Mouse (Mus musculus) embryonic stem cell, embryonic (primary cell): ENCODE data around the gene Fstl4.

Source experiments
- CTCF ChIA-PET, 4 experiments: fragments of 300-600 bp in 2 of 4; fragments of 350-600 bp in 2 of 4; sonication (Branson Sonifier 250); formaldehyde crosslinking; loops; one replicate each; lab custom pipeline; 2022; ENCODE audit warnings: inconsistent platforms in 2 of 4; lab: Charles Lee
- POLR2A ChIA-PET, 4 experiments: fragments of 300-600 bp in 2 of 4; fragments of 350-600 bp in 2 of 4; sonication (Branson Sonifier 250); formaldehyde crosslinking; loops; one replicate each; lab custom pipeline; 2022; ENCODE audit warnings: antibody characterized with exemption in 4 of 4, inconsistent platforms in 1 of 4; lab: Charles Lee

Gene Fstl4

DNA sequence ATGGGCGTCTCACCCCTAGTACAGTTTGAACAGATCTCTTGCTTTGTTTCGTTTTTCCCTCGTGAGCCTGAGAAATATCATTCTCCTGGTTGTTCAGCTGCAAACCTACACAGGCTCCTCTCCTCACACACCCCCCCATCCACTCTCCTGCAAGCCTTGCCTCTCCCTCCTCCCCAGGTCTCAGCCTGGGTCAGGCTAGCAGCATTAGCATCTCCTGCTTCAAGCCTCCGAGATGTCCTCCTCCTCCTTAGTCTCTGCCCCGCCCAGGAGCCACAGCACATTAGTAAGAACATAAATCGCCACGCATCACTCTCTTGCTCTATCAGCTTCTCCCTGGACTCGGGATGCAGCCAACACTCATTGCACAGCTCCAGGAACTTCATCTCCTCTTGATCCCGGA, 204.4 kb downstream of the Fstl4 start:
- ChIA-PET POLR2A (no interaction called here), CTCF (no interaction called here)

DNA sequence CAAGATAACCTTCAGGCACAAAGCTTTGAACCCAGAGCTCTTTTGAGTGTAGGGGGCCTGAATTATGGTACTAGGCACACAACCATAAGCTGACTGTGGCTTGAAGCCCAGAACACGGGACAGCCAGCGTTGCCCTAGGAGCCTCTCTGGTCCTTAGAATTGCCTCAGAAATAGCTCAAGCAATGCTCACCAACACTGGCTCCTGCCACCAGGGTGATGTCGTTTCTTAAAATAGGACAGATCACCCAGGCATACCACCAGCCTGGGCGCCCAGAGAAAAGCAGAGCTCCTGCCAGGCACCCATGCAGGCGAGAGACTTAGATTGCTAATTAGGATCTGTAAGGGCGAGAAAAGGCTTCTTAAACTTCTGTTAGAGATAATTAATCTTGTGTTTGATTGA, 206.0 kb downstream of the Fstl4 start:
- ChIA-PET POLR2A (no interaction called here), CTCF (interaction anchor here in 2 of 4 experiments (0.6 kb wide), 3 partner anchors 33 to 586 kb away, joined by 3 to 4 read pairs (median 3); no protein-coding TSS in a partner anchor)

DNA sequence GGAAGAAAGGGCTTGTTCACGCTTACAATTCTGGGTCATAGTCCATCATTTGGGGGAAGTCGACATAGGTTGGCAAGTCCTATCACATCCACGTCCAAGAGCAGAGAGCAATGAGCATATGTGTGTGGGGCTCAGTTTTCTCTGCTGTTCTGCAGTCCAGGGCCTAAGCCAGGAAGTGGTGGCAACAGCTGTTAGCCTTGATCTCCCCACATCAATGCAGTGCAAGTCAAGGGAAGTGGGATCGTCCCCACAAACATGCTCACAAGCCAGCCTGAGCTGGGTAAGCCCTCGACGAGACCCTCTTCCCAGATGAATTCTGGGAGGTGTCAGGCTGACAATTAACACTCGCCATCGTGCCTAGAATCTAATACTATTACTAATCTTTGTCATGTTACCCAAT, 222.6 kb downstream of the Fstl4 start:
- CTCF ChIA-PET: interaction anchor here in 1 of 4 experiments (1.1 kb wide), 1 partner anchor 15 kb away, joined by 3 read pairs; no protein-coding TSS in a partner anchor
- POLR2A ChIA-PET: no interaction called here

DNA sequence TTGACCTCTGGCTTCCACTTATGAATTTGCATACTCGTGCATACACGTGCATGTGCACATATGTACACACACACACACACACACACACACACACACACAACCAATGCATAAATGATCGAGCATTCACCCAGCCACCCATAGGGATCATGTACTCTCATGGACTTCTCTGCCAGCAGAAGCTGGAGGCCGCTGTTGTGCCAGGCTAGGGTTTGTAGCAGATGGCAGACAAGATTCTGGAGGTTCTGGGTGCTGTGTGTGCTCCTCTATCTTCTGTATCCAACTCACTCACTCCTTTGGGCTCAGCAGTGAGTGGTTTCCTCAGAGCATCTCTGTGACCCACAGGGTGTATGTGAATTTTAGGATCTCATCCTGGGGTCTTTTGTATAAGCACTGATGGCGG, 230.3 kb downstream of the Fstl4 start:
- POLR2A ChIA-PET: no interaction called here
- CTCF ChIA-PET: no interaction called here

DNA sequence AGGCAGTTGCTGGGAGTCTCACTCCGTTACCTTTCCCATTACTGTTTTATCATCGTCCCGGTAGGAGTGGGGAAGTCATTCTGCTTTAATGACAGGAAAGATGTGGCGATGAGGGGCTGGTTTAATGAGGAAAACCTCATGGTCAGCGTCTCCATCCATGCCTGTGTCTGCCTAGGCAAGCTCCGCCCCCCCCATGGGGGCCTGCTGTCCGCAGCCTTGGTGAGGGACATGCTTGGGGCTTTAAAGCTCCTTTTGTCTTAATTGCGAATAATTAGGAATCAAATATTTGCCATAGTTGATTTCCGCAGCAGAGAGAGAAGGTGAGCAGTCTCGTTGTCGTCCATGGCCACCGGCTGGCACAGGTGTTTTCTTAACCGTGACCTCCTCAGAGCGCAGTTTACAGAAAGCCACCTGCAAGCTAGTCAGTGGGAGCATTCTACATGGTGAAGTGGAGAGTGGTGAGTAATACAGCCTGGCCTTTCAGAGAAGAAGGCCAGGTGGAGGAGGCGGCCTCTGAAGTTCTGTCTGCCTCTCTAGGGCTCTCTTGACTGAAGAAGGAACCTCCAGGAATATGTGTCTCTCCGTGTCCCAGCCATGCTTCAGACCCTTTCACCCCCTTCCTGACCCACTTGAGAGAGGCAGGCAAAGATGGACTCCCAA, 232.1 kb downstream of the Fstl4 start:
- POLR2A ChIA-PET: no interaction called here
- CTCF ChIA-PET: interaction anchor here in 2 of 4 experiments (0.7 to 1.0 kb wide), 2 partner anchors 15 to 501 kb away, joined by 3 to 4 read pairs; no protein-coding TSS in a partner anchor

DNA sequence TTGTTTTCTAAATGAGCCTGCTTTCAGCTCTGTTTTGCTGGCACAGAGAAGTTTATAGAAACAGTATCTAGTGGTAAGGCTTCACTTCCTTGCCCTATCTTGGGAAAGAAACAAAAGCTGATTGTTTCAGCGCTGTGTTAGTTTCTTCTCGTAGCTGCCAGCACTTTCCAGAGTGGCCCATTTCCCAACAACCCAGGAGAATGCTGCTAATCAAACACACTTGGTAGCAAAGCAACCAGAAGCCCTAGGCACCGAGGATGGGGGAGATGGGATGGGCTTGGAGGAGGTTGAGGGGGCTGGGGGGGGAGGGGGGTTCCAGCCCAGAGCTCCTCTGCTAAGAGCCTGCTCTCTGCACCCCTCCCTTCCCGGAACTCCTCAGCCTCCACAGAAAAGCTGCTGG, 233.0 kb downstream of the Fstl4 start:
- POLR2A ChIA-PET: interaction anchor here in 1 of 4 experiments (0.6 kb wide), 1 partner anchor 82 kb away, joined by 6 read pairs; no protein-coding TSS in a partner anchor
- CTCF ChIA-PET: interaction anchor here in 1 of 4 experiments (0.7 kb wide), 1 partner anchor 502 kb away, joined by 4 read pairs; no protein-coding TSS in a partner anchor

DNA sequence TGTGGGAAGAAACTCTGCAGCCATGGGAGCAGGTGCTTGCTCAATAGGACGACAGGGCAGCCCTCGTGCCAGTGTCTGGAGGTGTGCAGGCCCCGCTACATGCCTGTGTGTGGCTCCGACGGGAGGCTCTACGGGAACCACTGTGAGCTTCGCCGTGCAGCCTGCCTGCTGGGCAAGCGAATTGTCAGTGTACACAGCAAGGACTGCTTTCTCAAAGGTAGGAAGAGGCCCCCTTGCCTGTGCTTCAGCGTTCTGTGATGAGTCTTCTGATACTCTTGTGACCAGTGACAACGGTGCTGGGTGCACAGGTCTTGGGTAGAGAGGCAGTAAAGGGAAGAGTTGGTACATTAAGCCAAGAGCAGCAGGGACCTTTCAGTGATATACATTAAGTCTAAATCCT, 235.8 kb downstream of the Fstl4 start:
- POLR2A ChIA-PET: interaction anchor here in 2 of 4 experiments (0.5 to 0.6 kb wide), 2 partner anchors 96 to 143 kb away, joined by 3 to 4 read pairs; no protein-coding TSS in a partner anchor

DNA sequence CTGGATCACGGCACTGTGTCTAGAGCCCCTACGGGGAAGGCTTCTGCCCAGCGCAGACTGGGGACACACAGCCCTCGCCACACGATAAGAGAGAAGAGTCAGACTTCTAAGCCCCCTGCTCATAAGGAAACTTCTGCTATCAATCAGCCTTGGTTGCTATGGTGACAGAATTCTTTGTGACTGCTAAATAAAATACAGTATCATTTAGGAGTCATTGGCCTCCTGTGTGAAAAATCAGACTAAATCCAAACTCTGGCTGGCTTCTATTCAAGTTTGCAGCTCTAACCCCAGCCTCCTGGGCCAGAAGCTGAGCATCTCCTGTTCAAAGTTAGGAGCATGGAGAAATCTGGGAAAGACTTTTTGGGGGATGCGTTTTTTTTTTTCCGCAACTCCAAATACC, 238.9 kb downstream of the Fstl4 start:
- ChIA-PET CTCF (interaction anchor here in 2 of 4 experiments (0.7 to 1.9 kb wide), 2 partner anchors 9 to 33 kb away, joined by 4 to 6 read pairs; no protein-coding TSS in a partner anchor), POLR2A (no interaction called here)

More for the DNA sequence above, 235.8 kb downstream of the Fstl4 start:
- CTCF ChIA-PET: no interaction called here

DNA sequence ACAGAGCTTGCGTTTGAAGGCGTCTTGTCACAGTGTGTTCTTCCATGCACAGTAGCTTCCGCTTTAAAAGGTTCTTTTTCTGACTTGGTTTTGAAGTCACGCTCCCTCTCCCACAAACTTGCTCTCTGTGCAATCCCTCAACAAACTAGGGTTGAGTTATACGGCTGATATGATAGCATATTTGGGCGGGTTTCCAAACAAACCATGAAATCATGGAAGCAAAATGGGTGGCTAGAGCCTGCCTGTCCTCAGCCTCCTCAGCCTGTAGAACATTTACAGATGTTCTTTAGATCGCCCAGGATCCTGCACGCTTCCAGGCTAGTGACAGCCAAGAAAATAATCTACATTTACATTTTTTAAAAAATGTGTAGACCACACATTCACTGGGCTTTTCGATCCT, 239.4 kb downstream of the Fstl4 start:
- CTCF ChIA-PET: interaction anchor here in 1 of 4 experiments (0.7 kb wide), 1 partner anchor 33 kb away, joined by 4 read pairs; no protein-coding TSS in a partner anchor
- POLR2A ChIA-PET: no interaction called here

DNA sequence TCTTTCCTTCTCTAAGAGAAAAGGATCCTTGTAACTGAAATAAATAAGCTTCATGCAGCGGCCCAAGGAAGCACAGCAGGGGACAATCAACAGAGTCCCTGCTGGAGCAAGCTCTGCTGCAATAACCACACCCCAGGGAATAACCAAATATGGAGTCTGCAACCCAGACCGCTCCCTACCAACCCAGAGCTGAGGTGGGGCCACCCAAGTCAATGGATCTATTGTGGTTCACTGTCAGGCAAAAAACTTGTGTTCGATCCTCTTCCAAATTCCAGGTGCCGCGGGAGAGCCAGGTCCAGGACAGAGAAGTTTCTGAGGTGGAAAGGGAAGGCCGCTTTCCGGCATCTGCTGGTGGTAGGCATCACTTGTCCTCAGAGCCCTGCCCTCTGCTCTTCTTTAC, 245.2 kb downstream of the Fstl4 start:
- ChIA-PET CTCF (interaction anchor here in 2 of 4 experiments (0.6 to 0.8 kb wide), 2 partner anchors 23 to 269 kb away, joined by 6 to 9 read pairs; no protein-coding TSS in a partner anchor), POLR2A (no interaction called here)

DNA sequence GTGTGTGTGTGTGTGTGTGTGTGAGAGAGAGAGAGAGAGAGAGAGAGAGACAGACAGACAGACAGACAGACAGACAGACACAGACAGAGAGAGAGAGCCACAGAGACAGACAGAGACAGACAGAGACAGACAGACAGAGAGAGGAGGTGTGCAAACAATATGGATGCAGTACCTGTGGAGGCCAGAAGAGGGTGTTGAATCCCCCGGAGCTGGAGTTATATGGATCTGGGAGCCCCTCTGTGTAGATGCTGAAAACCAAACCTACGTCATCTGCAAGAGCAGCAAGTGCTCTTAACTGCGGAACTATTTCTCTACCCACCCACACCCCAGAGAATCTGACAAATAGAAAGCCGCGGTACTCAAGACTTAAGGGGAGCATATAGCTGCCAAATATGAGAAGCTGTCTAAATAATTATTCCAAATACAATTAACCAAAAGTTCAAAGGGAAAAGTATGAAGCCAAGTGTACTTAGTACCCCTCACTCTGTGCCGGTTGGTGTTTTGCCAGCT, 247.6 kb downstream of the Fstl4 start:
- POLR2A ChIA-PET: interaction anchor here in 1 of 4 experiments (1.7 kb wide), 1 partner anchor 15 kb away, joined by 4 read pairs; no protein-coding TSS in a partner anchor
- CTCF ChIA-PET: interaction anchor here (0.6 to 1.2 kb wide), 12 partner anchors 9 to 302 kb away, joined by 3 to 7 read pairs (median 3); no protein-coding TSS in a partner anchor

DNA sequence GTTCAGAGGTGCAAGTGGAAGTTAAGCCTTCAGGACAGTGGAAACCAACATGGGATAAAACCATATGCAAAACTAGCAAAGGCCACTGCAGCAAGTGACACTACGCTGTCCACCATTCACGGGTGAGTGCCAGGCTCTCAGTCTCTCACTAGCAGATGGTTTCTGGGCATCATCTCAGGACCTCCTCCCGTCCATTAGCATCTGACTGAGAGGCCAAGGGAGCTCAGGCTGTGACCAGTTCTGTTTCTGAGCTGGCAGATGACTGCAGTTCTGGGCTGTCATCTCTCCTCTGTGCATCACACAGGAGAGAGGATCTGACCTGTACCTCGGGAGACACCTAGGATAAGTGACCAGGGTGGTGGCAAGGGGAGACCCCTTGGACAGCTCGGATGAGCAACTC, 249.5 kb downstream of the Fstl4 start:
- ChIA-PET POLR2A (no interaction called here), CTCF (interaction anchor here in 1 of 4 experiments (1.2 kb wide), 1 partner anchor 16 kb away, joined by 3 read pairs; no protein-coding TSS in a partner anchor)

DNA sequence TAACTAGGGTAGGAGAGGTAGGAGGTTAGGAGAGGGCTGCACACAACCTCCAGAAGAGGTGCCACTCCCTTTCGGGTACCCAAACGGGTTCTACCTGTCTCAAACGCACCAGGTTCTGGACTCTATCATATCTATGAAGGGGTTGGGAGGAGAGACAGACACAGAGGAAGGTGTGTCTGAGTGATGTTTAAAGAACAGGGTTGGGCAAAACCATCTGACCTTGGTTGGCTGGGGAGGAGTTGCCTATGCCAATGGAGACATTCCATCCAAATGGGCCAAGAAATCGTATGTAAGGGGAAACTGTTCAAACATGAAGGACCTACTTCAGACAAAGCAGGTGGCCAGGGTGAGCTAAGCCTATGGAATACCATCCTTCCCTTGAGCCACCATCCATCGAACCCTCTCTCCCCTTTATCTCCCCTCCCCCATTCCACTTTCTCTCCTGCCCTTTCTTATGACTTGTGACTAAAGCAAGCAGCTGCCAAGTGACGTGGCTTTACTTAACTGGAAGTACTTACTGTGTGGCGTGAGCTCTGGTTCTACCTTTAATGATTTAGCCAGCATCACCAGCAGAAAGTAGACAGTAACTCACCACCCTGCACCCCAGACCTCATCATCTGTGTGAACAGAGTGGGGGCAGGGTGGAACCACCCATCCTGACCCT, 252.1 kb downstream of the Fstl4 start:
- ChIA-PET POLR2A (no interaction called here), CTCF (interaction anchor here in 3 of 4 experiments (0.5 to 1.5 kb wide), 4 partner anchors 13 to 713 kb away, joined by 4 to 8 read pairs (median 4); no protein-coding TSS in a partner anchor)

DNA sequence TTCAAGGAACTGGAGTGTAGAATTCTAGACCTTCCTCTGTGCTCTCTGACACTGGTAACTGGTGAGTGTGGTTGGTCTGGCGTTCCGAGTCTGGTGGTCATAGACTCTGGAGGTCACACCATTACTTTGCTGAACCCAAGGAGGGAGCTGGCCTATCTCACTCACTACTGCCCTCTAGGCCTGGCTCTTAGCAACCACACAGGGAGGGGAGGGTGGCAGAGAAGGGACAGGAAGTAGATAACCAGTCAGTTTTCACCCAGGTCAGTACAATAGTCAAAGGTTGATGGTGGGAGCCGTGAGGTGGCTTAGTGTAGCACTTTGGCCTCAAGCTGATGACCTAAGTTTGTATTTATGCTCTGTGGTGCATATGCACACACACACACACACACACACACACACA, 255.1 kb downstream of the Fstl4 start:
- CTCF ChIA-PET: interaction anchor here in 1 of 4 experiments (1.5 kb wide), 1 partner anchor 12 kb away, joined by 4 read pairs; no protein-coding TSS in a partner anchor
- POLR2A ChIA-PET: no interaction called here

DNA sequence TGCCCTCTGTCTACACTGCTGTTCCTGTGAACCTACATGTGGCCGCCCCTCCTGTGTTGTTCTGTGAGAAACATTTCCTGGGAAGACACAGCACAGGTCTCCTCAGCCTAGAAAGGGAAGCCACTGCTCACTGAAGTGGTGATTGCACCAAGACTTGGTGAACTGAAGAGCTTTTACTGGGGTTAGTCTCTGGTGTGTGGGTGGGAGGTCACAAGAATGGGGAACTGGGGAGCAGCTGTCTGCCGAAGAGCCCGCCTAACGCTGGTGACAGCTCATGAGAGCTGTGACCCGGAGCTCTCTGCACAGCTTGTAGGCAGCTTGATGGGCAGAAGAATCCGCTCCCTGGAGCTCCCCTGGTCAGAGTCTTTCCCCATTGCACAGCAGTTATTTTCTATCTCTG, 260.0 kb downstream of the Fstl4 start:
- ChIA-PET POLR2A (interaction anchor here in 1 of 4 experiments (0.5 kb wide), 1 partner anchor 475 kb away, joined by 7 read pairs; no protein-coding TSS in a partner anchor), CTCF (interaction anchor here in 2 of 4 experiments (0.5 to 1.5 kb wide), 2 partner anchors 9 to 12 kb away, joined by 3 read pairs; no protein-coding TSS in a partner anchor)

DNA sequence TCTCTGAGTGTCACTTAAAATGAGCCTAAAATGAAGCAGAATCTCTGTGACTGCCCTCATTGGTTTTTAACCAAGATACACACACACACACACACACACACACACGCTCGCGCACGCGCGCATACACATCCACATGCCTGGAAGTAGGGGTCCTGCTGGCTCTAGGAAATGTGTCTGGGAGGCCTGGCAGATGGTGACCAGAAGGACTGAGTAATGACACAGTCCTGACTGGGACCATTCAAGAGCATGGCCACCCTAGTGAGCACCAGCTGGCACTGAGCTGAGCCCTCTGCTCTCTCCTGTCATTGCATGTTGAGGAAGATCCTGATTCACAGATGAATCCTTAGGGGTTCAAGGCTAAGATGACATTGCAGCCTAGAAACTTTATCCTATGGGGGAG, 261.3 kb downstream of the Fstl4 start:
- ChIA-PET CTCF (interaction anchor here in 1 of 4 experiments (1.0 kb wide), 1 partner anchor 394 kb away, joined by 3 read pairs; no protein-coding TSS in a partner anchor), POLR2A (interaction anchor here in 2 of 4 experiments (0.7 to 1.9 kb wide), 2 partner anchors 14 to 494 kb away, joined by 3 to 4 read pairs; no protein-coding TSS in a partner anchor)

DNA sequence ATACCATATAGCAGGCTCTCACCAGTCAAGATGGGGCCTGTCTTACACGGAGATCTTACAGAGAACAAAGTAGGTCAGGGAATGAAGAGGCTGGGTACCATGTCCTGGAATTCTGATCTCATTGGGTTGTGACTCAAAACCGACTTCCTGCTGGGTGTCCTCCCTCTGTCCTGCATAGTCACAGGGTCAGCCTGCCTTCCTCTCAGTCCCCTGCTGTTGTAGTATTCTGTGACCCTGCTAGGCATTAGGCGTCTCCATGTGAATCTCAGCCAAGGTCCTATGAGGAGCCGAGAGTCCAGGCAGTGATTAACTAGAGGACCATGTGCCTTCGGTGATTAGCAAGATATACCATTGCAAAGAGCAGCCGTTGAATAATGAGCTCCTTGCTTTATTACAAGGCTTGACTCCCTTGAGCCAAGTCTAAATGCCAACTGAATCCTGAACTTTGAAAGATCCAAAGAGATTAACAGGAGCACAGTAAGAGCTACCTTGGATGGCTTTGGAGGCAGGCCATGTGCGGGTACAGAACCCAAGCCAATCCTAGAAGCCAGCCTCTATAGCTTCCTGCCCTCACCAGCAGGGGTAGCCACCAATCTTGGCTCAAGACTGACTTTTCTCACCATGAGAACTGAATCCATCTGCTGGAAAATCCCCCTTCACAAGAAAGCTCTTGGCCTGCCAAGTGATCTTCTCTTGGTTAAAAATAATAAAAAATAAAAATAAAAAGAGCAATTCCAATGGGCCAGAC, 264.2 kb downstream of the Fstl4 start:
- CTCF ChIA-PET: interaction anchor here in 2 of 4 experiments (0.5 to 0.9 kb wide), 4 partner anchors 11 to 235 kb away, joined by 3 to 4 read pairs (median 3); no protein-coding TSS in a partner anchor
- POLR2A ChIA-PET: interaction anchor here in 1 of 4 experiments (1.3 kb wide), 1 partner anchor 333 kb away, joined by 3 read pairs; no protein-coding TSS in a partner anchor

DNA sequence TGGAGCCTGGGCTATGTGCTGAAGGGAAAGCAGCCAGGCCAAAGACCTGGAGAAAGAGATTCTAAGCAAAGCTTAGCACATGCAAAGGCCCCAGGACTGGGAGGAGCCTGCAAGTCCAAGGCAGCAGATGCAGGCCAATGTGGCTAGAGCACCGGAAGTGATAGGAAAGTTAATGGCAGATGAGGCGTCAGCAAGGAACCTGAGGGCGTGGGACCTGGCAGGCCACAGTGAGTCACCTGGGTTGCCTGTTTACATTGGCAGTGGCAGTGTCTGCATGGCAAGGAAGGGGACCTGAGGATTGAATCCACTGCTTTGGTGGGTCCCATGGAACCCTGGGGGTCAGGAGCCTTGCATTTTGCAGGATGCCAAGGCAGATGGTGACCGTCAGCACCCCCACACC, 267.3 kb downstream of the Fstl4 start:
- ChIA-PET POLR2A (no interaction called here), CTCF (interaction anchor here in 3 of 4 experiments (0.6 to 2.5 kb wide), 24 partner anchors 10 to 611 kb away, joined by 3 to 10 read pairs (median 4); partner anchors contain the start of gene Fstl4 (in 1 of the 3))
